Mouse (Mus musculus) heart, postnatal 4 days (tissue): ENCODE results near the gene Cyb5rl. TPM values are rescaled to one million over a fixed set of nuclear protein-coding genes. Genes with fewer than 3 reads are reported as not detected.

ENCODE experiments used
- DNase-seq: peaks from one replicate; pipeline ENCODE4 v3.0.0; 2021
- total RNA-seq, 2 experiments: library from RNA; stranded (reverse); gene quantifications; 2 replicates each; pipeline ENCODE4 v1.2.3; 2021

Gene Cyb5rl
- 1 to 10 TPM; 7.1 to 7.7 TPM for total RNA-seq

DNA sequence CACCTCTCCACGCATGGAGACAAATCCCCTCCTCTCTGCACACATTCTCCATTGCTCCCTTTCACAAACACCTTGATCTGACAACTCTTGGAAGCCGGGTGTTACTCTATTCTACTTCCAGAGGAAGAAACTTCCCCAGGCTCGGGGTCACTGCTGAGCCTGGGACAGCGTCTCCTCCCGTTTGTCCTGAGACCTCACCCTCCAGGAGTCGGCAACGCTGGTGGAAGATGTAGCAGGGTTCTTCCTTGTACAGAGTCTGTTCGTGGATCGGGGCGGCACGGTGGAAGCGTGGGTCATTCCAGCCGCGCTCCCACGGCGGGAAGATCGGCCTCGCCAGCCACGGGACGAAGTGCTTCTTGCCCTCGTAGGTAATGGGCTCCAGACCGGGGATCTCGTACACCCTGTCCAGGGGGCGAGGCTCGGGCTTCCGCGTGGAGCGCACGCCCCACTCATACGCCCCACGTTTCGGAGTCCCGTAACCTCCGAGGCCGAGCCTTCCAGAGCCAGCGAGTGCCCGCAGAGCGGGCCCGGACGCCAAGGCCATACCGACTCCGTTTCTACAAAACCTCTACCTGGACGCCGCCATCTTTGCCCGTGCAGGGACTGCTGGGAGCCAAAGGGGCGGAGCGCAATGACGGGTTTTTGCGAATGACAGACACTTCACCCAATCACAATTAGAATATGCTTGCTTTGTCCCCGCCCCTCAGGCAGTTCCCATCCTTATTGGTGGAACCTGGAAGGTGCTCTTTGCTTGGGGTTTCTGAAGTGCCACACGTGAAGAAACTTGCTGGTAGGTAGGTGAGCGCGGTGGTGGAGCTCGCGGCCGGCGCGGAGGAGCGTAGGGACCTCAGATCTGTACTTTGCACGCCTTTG, at the start of gene Cyb5rl, which contains the start of gene Mrpl37:
Cyb5rl (plus strand) TSS at position 737 of the 873 bp plus-strand sequence.
Mrpl37 (minus strand) TSS at position 617 of the 873 bp plus-strand sequence.
- peak; percentile 97 for DNase-seq

GRCm38 (mm10) chr4:107017257-107017656, 49.5 kb upstream of the Cyb5rl start:
- DNase-seq = no peak

DNA sequence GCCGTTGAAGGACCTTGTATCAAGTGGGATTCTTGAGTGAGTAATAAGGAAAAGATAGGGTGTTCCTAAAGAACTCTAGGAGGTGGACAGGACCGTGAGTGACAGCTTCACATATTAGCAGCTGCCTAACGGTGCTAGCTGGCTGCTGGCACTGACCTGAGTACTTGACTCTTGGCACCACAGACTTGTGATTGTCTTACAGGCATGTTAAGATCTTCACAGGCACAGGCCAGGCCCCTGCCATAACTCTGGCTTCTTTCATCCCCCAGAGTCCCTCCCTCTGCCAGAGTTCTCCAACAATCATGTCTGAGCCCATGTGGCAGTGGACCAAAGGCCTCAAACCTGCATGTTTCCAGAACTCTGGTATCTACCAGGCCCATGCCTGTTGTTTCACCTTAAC, 48.3 kb upstream of the Cyb5rl start:
- peak; percentile 29 for DNase-seq

GRCm38 (mm10) chr4:107019027-107019426, 47.8 kb upstream of the Cyb5rl start:
- peak; percentile 35 for DNase-seq

DNA sequence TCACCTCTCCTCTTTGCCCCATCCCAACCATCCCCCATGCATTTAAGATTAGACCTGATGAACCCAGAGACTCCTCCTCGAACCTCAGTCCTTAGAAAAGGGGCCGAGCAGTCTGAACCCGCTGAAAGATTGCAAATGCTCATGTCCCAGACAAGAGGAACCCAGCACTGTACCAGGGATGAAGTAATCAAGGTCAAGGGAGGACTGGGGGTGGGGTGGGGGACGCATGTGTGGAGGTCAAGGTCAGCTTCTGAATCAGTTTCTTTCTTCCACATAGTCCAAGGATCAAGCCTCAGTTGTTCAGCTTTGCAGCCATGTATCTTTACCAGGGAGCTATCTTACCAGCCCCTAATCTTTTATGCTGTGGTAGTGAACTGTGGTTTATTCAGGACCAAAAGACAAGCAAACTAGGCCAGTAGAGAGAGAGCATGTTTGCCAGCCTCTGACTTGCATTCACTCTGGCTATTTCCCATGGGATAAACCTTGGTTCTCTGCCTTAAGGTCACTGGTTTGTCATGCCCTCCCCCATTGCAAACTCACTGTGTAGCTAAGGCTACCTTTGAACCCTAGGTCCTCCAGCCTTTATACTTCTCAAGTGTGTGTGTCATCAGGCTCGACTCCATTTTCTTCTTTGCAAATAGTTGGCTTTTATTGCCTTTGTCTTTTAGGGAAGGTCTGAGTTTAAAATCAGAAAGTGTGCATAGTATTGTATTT, 46.3 kb upstream of the Cyb5rl start:
- no peak for DNase-seq

- DNase-seq = no peak
Observed at GRCm38 (mm10) chr4:107021464-107021863, 45.3 kb upstream of the Cyb5rl start.

GRCm38 (mm10) chr4:107024899-107025298, 41.9 kb upstream of the Cyb5rl start:
- DNase-seq = no peak

DNA sequence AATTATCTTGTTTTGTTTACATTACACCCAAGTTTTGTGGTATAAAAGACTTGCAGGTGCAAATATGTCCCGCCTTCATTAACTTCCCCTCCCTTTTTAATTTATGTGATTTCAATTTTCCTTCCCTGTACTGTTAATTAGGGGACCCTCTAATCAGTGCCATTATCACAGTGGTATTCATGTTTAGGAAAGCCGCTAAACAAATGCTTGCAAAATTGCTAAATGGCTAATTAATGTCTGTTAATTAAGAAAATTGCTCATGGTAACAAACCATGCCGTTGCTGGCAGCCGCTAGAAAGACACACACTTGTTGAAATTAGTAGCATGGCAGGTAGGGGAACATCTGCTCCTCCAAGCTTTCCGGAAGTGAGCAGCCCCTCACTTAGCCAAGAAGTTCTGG, 41.4 kb upstream of the Cyb5rl start:
- no peak for DNase-seq

GRCm38 (mm10) chr4:107026451-107026850, 40.3 kb upstream of the Cyb5rl start:
- no peak for DNase-seq

DNA sequence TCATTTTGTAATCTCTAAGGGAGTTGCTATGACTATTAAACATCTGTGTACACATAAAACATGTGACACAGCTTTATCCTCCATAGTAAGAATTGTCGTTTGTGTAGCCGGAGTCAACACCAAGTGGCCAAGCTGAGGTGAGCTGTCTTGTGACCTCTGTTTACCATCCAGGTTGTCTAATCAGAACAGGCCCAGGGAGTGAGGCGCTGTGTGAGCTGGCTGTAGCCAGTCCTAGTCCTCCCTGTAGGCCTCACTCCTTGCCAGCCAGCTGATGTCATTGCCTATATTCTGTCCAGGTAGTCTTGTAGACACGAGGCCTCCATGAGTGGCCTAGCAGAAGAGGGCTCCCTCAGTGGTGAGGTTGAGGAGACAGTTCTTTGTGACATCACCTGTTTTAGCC, 31.1 kb upstream of the Cyb5rl start:
- no peak for DNase-seq

DNA sequence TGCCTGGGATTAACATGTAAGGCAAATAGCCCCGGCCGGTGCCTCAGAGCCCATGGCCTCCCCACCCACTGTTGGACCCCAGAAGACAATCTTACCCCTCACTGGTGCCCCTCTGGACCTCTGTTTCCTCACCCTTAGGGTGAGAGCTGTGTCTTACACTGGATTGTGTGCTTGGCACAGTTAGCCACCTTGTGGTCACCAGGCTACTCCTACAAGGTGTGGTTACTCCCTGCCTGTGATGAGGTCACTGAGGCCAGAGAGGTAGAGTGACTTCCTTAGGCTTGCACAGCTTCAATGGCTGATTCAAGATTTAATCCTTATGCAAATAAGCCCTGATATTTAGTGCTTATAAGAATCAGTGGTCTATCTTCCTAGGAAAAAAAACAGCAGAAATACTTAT, 29.8 kb upstream of the Cyb5rl start:
- no peak for DNase-seq

GRCm38 (mm10) chr4:107038303-107038702, 28.5 kb upstream of the Cyb5rl start:
- no peak for DNase-seq

- DNase-seq = no peak
Observed at GRCm38 (mm10) chr4:107039270-107039669, 27.5 kb upstream of the Cyb5rl start.

DNA sequence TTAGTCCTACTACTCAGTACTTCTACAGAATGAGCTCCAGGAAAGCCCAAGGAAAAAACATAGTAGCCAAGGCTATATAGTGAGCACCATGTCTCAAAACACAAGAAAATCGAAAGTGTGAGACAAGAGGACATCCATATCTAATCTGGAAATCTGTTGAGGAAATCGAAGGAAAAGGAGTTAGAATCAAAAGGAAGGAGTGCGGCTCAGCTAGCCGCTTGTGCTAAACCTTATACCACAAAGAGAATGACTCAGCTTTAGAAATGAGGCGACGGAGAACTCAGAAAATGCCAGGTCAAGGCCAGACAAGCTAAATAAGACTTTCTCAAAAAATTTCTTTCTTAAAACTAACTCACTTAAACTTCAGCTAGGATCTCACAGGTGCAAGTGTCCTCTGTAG, 24.5 kb upstream of the Cyb5rl start:
- no peak for DNase-seq

- DNase-seq = no peak
Observed at GRCm38 (mm10) chr4:107045188-107045587, 21.6 kb upstream of the Cyb5rl start.

GRCm38 (mm10) chr4:107047806-107048205, 19.0 kb upstream of the Cyb5rl start:
- DNase-seq = no peak

- DNase-seq = no peak
Observed at GRCm38 (mm10) chr4:107048568-107049162, 18.1 kb upstream of the Cyb5rl start.

GRCm38 (mm10) chr4:107051889-107052288, 14.9 kb upstream of the Cyb5rl start:
- DNase-seq = no peak

DNA sequence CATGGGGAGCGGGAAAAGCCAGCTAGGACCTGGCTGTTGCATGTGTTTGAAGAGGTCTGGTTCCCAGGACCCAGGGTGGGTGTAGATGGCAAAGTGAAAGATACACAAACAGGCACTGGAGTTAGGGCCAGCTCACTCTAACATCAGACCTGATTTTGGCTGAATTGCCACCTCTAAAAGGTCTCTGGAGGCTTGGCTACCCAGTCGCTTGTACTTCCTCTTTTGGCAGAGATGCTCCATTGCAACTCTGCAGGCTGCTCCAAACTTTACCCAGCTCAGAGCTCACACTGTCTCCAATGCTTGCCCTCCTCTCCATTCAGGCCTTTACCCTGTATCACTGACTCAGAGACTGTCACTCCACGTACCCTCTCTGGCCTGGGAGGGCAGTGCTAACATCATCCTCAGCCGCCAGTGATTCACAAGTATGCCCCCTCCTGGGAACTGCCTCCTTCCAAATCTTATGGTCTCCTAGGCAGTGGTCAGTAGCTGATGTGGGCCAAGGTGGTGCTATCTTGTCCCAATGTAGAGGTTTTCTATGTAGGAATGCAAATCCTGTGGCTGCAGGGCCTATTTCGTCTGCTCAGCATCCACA, 13.7 kb upstream of the Cyb5rl start:
- peak; percentile 20 for DNase-seq

DNA sequence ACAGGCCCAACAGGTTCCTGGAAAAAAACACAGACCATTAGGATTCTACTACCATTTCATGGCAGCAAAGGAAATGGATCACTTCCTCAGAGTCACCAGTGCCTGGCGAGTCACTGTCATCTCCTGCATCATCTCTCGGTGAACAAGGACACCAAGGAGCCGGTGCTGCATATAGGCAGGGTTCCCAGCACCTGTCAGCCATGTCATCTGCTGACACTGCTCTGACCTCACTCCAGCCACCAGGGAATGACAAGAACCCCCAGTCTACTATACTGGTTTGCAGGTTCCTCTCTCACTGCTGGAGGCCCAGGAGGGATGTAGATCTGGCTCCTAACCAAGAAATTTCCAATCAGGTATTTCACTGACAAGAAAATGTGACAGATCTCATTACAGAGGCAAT, 10.7 kb upstream of the Cyb5rl start:
- no peak for DNase-seq

DNA sequence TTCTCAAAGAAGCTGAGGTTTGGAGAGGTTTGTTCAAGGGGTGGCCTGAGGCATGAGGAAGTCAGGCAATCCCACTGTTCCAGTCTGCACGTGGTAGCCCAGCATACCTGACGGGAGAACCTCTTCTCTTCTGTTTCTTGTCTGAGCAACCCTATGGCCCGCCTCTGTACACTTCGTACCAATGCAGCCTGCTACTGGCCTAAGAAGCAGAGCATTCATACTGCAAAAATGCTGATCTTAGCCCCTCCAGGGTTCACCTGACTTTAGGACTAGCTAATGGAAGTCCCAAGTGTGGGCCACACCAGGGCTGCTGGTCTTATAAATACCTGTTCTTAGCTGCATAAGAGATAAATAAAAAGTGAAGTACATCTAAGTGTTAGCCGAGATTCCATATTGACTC, 8.4 kb upstream of the Cyb5rl start:
- no peak for DNase-seq

- DNase-seq = no peak
Observed at GRCm38 (mm10) chr4:107058781-107059180, 8.0 kb upstream of the Cyb5rl start.

DNA sequence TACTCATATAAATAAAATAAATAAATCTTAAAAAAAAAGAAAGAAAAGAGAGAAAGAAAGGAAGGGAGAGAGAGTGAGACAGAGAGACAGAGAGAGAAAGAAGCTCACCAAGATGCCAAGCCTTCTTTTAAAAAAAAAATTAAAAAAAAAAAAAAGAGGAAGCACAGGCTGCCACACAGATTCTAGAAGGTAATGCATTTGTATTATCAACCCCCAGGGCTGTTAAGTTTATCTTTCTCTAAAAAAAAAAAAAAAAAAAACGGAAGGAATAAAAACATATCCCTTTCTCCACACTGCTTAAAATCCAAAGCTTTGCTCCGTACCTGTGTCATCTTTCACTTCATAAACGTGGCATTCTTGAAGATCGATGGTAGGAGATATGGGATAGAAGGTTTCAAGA, 5.2 kb upstream of the Cyb5rl start:
- DNase-seq = no peak
